Mouse (Mus musculus): ENCODE measurements around the gene Gm11992.

Gene Gm11992

GRCm38 (mm10) chr11:9048011-9048702 lies at the start of gene Gm11992:
TSS of gene Gm11992 (plus strand) at chr11:9048594.
- DNase-seq (ENCODE audit: extremely low read depth, insufficient read length, low spot score), result no peak

- DNase-seq (ENCODE audit: extremely low read depth, insufficient read length, low spot score), result no peak
These were observed 39.6 kb upstream of the Gm11992 start for GRCm38 (mm10) chr11:9008761-9009160.

GRCm38 (mm10) chr11:9010416-9010815 lies 38.0 kb upstream of the Gm11992 start:
- DNase-seq (ENCODE audit: extremely low read depth, insufficient read length, low spot score), result no peak

GRCm38 (mm10) chr11:9010853-9011339 lies 37.5 kb upstream of the Gm11992 start, which contains the start of gene Hus1:
TSS of gene Hus1 (minus strand) at chr11:9011191.
- peak; percentile 93 for DNase-seq (ENCODE audit: extremely low read depth, insufficient read length, low spot score)

- no peak for DNase-seq (ENCODE audit: extremely low read depth, insufficient read length, low spot score)
These were observed 37.0 kb upstream of the Gm11992 start for GRCm38 (mm10) chr11:9011348-9011747.

GRCm38 (mm10) chr11:9014740-9015139 lies 33.7 kb upstream of the Gm11992 start:
- no peak for DNase-seq (ENCODE audit: extremely low read depth, insufficient read length, low spot score)

- DNase-seq (ENCODE audit: extremely low read depth, insufficient read length, low spot score), result no peak
These were observed 29.7 kb upstream of the Gm11992 start for GRCm38 (mm10) chr11:9018491-9019267.

GRCm38 (mm10) chr11:9020207-9020606 lies 28.2 kb upstream of the Gm11992 start:
- no peak for DNase-seq (ENCODE audit: extremely low read depth, insufficient read length, low spot score)

GRCm38 (mm10) chr11:9024782-9025181 lies 23.6 kb upstream of the Gm11992 start:
- no peak for DNase-seq (ENCODE audit: extremely low read depth, insufficient read length, low spot score)

- no peak for DNase-seq (ENCODE audit: extremely low read depth, insufficient read length, low spot score)
These were observed 23.2 kb upstream of the Gm11992 start for GRCm38 (mm10) chr11:9025211-9025610.

GRCm38 (mm10) chr11:9031530-9031929 lies 16.9 kb upstream of the Gm11992 start:
- DNase-seq (ENCODE audit: extremely low read depth, insufficient read length, low spot score), result no peak

- DNase-seq (ENCODE audit: extremely low read depth, insufficient read length, low spot score), result no peak
These were observed 1.8 kb upstream of the Gm11992 start for GRCm38 (mm10) chr11:9046546-9046945.

GRCm38 (mm10) chr11:9047044-9047443 lies 1.4 kb upstream of the Gm11992 start:
- no peak for DNase-seq (ENCODE audit: extremely low read depth, insufficient read length, low spot score)

- no peak for DNase-seq (ENCODE audit: extremely low read depth, insufficient read length, low spot score)
These were observed 288 bp downstream of the Gm11992 start, which contains the start of gene Sun3 for GRCm38 (mm10) chr11:9048703-9049060. TSS of gene Sun3 (minus strand) at chr11:9048991.

- DNase-seq (ENCODE audit: extremely low read depth, insufficient read length, low spot score), result no peak
These were observed 1.8 kb downstream of the Gm11992 start for GRCm38 (mm10) chr11:9050241-9050640.

- DNase-seq (ENCODE audit: extremely low read depth, insufficient read length, low spot score), result no peak
These were observed 3.5 kb downstream of the Gm11992 start for GRCm38 (mm10) chr11:9051895-9052294.

- no peak for DNase-seq (ENCODE audit: extremely low read depth, insufficient read length, low spot score)
These were observed 8.5 kb downstream of the Gm11992 start for GRCm38 (mm10) chr11:9056937-9057336.

- no peak for DNase-seq (ENCODE audit: extremely low read depth, insufficient read length, low spot score)
These were observed 9.3 kb downstream of the Gm11992 start for GRCm38 (mm10) chr11:9057711-9058110.

- DNase-seq (ENCODE audit: extremely low read depth, insufficient read length, low spot score), result no peak
These were observed 11.6 kb downstream of the Gm11992 start for GRCm38 (mm10) chr11:9060029-9060428.

- DNase-seq (ENCODE audit: extremely low read depth, insufficient read length, low spot score), result no peak
These were observed 12.1 kb downstream of the Gm11992 start for GRCm38 (mm10) chr11:9060484-9060883.

- DNase-seq (ENCODE audit: extremely low read depth, insufficient read length, low spot score), result no peak
These were observed 28.1 kb downstream of the Gm11992 start for GRCm38 (mm10) chr11:9076444-9076843.

GRCm38 (mm10) chr11:9113189-9113588 lies 64.8 kb downstream of the Gm11992 start:
- DNase-seq (ENCODE audit: extremely low read depth, insufficient read length, low spot score), result no peak

Measured in 3134 (cell line).